Mouse (Mus musculus) embryo, embryonic 11.5 days (tissue): ENCODE measurements around the gene Ifi27l2b.
"Not testable (repeated sequence)": the region's sequence is repeated elsewhere in the genome, so short reads cannot be mapped to it uniquely, and the experiment has no call there.

Source experiments
- DNase-seq: peaks from one replicate; pipeline ENCODE4 v3.0.0-alpha.2; 2012; ENCODE audit warnings: low read depth, low spot score

Gene Ifi27l2b

DNA sequence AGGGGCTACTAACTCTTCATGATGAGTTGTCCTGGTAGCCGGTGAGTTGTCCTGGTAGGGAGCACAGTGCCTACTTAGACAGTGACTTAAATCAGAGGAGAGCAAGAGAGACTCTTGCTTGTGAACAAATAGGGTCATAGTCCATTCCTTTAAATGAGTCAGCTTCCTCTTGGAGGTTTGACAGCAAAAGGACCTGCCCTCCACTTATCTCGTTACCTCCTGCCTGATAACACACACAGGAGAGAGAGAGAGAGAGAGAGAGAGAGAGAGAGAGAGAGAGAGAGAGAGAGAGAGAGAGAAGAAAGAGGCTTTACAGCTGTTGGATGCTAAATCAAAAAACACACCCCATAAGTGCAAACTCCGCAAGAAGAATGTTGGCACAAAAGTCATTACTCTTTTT, at the start of gene Ifi27l2b:
Ifi27l2b (minus strand) TSS at position 84 of the 400 bp plus-strand sequence.
- no peak for DNase-seq

DNA sequence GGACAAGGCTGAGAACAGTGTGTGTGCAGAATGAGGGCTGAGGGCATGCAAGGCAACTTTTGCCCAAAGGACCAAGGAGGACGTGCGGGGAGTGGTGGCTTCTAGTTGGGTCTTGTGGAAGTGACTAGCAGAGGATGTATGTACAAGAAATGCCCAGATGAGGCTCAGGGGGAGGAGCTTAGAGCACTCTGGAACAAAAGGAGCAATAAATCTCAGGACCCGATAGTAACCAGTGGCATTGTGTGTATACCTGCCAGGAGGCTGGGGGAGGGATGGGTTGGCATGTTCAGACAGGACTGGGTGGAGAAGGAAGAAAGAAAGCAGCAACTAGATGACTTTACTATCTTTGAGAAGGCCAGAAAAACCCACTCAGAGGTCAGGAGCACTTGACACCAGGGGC, 47.4 kb upstream of the Ifi27l2b start:
- DNase-seq: no peak

- DNase-seq: no peak
Observed at GRCm38 (mm10) chr12:103503300-103503699, 46.3 kb upstream of the Ifi27l2b start.

DNA sequence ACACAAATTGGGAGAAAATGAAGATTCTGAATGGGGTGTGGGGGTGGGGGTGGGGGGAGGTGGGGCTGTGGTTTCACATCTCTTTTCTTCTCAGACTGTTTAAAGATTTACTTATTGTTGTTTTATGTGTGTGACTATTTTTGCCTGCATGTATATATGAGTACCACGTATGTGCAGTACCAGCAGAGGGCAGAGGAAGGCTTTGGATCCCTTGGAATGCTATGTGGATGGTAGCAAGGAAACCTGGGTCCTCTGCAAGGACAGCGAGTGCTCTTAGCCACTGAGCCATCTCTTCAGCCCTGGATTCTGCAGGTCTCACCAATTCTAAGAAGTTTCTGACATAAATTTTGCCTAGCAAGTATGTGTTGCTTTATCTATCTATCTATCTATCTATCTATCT, 42.2 kb upstream of the Ifi27l2b start:
- no peak for DNase-seq

DNA sequence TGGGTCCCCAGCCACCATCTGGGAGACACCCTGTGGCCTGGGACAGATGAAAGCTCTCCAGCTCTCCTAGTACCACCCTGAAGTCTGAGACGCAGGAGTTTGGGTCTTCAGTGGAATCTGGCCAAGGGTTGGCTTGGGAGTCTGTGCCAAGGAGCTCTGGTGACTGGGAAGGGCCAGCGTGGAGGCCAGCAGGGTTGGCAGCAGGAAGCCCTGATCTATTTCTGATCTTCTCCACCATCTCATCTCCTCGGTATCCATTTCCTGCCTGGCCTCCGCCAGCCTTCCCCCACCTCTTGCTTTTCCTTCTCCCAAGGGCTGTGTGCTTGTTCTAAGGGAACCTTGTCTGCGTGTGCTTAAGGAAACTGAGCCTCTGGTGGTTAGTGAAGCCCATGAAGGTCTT, 41.7 kb upstream of the Ifi27l2b start:
- no peak for DNase-seq

DNA sequence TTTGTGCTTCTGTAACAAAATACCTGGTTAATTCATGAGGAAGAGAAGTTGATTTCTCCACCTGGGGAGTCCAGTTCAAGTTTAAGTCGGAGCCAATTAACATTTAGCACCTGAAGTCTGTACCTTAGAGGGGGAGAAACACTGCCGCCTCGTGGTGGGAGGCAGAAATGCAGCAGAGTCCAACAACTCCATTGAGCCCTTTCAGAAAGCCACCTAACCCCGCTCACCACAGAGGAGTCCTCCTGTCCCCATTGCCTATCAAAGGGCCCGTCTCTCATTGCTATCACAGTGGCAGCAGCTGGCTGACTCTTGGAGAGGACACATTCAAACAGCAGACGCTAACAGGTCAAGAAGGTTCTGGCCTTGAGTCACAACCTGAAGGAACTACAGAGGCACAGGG, 37.5 kb upstream of the Ifi27l2b start:
- peak; percentile 11 for DNase-seq

- DNase-seq: peak; percentile 59
Observed at GRCm38 (mm10) chr12:103492767-103493166, 35.7 kb upstream of the Ifi27l2b start.

DNA sequence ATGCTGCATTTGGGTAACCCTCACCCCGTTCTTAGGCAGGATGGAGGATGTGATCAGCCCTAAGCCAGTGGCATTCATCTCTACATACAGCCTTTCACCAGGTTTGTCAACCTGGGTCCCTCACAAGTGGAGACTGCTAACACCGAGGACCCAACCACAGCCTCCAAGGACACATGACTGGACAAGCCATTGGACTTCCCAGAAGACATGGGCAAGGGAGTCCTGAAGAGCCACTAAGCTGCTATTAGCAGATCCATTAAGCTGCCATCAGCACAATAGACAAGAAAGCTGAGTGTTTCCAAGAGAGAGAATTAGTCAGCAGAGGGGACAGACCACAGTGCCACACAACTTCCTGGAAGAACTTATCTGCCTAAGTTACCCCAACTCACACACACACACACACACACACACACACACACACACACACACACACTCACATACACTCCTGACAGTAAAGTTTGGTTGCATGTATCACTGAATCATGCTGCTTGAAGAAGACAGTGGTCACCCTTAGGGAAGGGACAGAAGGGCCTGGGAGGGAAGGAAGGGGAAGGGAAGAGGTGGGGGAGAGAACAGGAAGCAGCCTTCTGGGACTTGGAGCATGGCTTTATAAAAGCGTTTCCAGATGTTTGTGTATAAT, 34.2 kb upstream of the Ifi27l2b start:
- DNase-seq: no peak

- no peak for DNase-seq
Observed at GRCm38 (mm10) chr12:103487750-103488149, 30.7 kb upstream of the Ifi27l2b start.

GRCm38 (mm10) chr12:103487276-103487675, 30.3 kb upstream of the Ifi27l2b start:
- no peak for DNase-seq

GRCm38 (mm10) chr12:103486726-103487125, 29.7 kb upstream of the Ifi27l2b start:
- DNase-seq: no peak

GRCm38 (mm10) chr12:103484200-103484972, 27.4 kb upstream of the Ifi27l2b start:
- DNase-seq: not testable (repeated sequence)

DNA sequence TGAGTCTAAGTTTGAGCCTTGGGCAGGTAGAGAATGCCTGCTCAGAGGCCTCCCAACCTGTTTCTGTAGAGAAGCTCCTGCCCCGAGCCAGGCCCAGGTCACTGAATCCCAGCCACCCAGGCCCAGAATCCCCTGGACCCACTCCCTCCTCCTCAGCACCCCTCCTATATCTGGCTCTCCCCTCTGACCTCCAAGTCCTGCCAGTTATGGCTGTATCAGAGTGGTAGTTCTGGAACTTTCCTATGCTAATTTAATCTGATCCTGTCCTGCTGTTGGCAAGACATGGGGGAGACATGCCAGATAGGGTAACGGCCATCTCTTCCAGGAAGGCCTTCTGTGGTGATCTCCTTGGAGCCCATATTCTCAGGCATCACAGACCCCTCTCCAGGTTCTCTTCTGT, 25.8 kb upstream of the Ifi27l2b start:
- DNase-seq: no peak

- no peak for DNase-seq
Observed at GRCm38 (mm10) chr12:103481671-103482070, 24.6 kb upstream of the Ifi27l2b start.

GRCm38 (mm10) chr12:103477461-103478015, 20.5 kb upstream of the Ifi27l2b start:
- DNase-seq: no peak

- DNase-seq: no peak
Observed at GRCm38 (mm10) chr12:103476779-103477389, 19.9 kb upstream of the Ifi27l2b start.

DNA sequence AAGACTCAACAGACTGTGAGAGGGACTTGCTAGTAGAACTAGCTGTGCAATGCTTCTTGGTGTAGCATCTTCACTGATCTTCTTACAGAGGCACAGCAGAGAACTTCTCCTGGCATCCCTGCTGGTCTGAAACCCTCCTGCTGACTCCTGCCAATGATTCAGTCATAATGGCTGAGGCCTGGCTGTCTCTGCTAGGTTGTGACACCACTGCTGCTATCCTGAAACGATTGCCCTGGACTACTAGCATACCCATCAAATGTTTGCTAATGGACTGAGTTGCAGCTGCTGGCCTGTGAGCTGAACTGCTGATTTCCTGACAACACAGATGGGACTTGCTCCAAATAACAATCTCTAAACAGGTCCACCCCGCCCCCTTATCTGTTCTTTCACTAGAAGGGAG, 17.5 kb upstream of the Ifi27l2b start:
- no peak for DNase-seq

GRCm38 (mm10) chr12:103456727-103457126, 296 bp downstream of the Ifi27l2b start:
- DNase-seq: not testable (repeated sequence)

GRCm38 (mm10) chr12:103453361-103453760, 3.7 kb downstream of the Ifi27l2b start:
- DNase-seq: no peak

GRCm38 (mm10) chr12:103445060-103445459, 12.0 kb downstream of the Ifi27l2b start:
- DNase-seq: no peak

DNA sequence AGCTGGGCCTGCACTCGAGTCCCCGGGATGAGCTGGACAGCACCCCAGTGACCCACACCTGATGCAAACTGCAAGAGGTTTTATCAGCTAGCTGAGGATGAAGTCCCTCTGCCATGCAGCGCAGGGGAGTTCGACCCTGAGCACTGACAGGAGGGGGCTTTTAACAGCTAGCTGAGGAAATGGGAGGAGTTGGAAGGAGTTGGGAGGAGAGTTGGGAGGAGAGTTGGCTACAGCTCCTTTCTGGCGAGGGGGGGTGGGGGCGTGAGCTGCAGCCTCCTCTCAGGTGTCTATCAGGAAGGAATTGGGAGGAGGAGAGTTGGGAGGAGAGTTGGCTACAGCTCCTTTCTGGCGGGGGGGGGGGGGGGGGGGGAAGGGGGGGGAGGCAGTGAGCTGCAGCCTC, 12.8 kb downstream of the Ifi27l2b start:
- not testable (repeated sequence) for DNase-seq

DNA sequence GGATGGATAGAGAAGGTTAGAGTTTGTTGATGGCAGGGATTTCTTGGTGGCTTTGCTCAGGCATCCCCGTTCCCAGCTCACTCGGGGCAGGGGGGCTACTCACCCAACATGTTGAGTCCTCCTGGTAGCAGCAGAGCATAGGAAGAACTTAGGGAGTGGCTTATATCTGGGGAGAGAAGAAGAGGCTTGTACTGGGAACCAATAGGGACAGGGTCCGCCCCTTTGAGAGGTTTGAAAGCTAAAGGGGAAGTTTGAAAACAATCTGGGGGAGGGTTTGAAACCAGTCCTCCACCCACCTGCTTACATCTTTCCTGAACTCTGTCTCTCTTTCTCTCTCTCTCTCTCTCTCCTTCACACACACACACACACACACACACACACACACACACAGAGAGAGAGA, 13.5 kb downstream of the Ifi27l2b start, which contains the start of gene Ifi27l2a:
Ifi27l2a (minus strand) TSS at position 157 of the 400 bp plus-strand sequence.
- no peak for DNase-seq
